Mouse (Mus musculus) forebrain, embryonic 15.5 days (tissue): Measurements from ENCODE around the gene Prl3b1. TPM values are rescaled to one million over a fixed set of nuclear protein-coding genes. Genes with fewer than 3 reads are reported as not detected.

Experiments used
- ATAC-seq: fragments of 200-750 bp; cut with Nextera tagmentation; replicated peaks from 2 replicates; pipeline ENCODE4 v1.8.0; 2017; ENCODE audit warnings: mild to moderate bottlenecking, moderate TSS enrichment, moderate library complexity
- H3K27ac ChIP-seq: fragments of 300-500 bp; sonication (generic); replicated peaks from 2 replicates; pipeline ENCODE4 v1.5.1; 2015; ENCODE audit warnings: mild to moderate bottlenecking, inconsistent platforms
- H3K27me3 ChIP-seq: fragments of 300-500 bp; sonication (generic); 2 replicates; pipeline ENCODE4 v1.6.1; 2015; ENCODE audit warnings: inconsistent platforms
- H3K36me3 ChIP-seq: fragments of 300-500 bp; sonication (generic); 2 replicates; pipeline ENCODE4 v1.6.1; 2015; ENCODE audit warnings: mild to moderate bottlenecking, inconsistent platforms
- H3K4me1 ChIP-seq: fragments of 300-500 bp; sonication (generic); 2 replicates; pipeline ENCODE4 v1.6.1; 2015; ENCODE audit warnings: inconsistent platforms
- H3K4me2 ChIP-seq: fragments of 300-500 bp; sonication (generic); replicated peaks from 2 replicates; pipeline ENCODE4 v1.6.1; 2015; ENCODE audit warnings: mild to moderate bottlenecking, inconsistent platforms
- H3K4me3 ChIP-seq: fragments of 300-500 bp; sonication (generic); 2 replicates; pipeline ENCODE4 v1.5.1; 2015; ENCODE audit warnings: mild to moderate bottlenecking, inconsistent platforms
- H3K9ac ChIP-seq: fragments of 300-500 bp; sonication (generic); replicated peaks from 2 replicates; pipeline ENCODE4 v1.6.1; 2015; ENCODE audit warnings: mild to moderate bottlenecking, inconsistent platforms
- H3K9me3 ChIP-seq: fragments of 300-500 bp; sonication (generic); 2 replicates; pipeline ENCODE4 v1.6.1; 2016; ENCODE audit warnings: inconsistent platforms
- WGBS: fragments of 180-500 bp; shearing (Covaris S2); methylation state at CpG from one replicate; pipeline ENCODE4 v1.1.7; 2015; ENCODE audit warnings: mixed read lengths; 5-methylcytosine and 5-hydroxymethylcytosine counted together
- polyA plus RNA-seq: library from polyadenylated mRNA; unstranded; fragments of >200 nt; fragmentation: Nextera tagmentation; extraction: Ambion mirVana; gene quantifications from 2 replicates; pipeline ENCODE4 v1.2.1, GENCODE M21; 2015

Gene Prl3b1
- polyA plus RNA-seq, result not detected in 2 replicates

GRCm38 (mm10) chr13:27241547-27241946 is at the start of gene Prl3b1:
Gene Prl3b1 (plus strand): TSS chr13:27241847.
- H3K9me3 ChIP-seq, result no peaks in the 10 kb centered on the region
- 100% methylated on average over 1 of the region's 1 CpGs for WGBS
- no peaks in the 10 kb centered on the region for H3K27me3 ChIP-seq
- no peak within 1 kb of the TSS for H3K4me2 ChIP-seq
- H3K4me1 ChIP-seq, result no peaks in the 10 kb centered on the region
- H3K9ac ChIP-seq, result no peak within 1 kb of the TSS
- no peak within 1 kb of the TSS for H3K4me3 ChIP-seq
- no peaks in the 10 kb centered on the region for H3K36me3 ChIP-seq
- H3K27ac ChIP-seq, result no peak within 1 kb of the TSS
- no peak for ATAC-seq

DNA sequence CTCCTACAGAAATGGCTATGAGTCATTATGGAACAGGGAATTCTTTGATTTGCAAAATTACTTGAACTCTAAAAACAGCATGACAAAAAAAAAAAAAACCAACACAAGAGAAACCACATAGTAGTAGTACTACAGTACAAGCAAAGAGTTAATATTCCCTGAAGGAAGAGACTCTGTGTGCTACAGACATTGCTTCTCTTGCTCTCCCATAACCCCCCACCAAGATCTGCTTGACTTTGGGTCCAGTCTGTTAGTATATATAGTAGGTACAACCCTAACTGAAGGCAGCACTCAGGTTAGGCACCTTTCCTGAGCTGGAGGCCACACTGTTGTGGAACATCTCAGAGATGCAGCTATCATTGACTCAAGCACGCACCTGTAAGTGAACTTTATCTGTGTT is 45.3 kb upstream of the Prl3b1 start, which contains the start of gene Prl3c1:
Gene Prl3c1, plus strand, starts transcription at position 301 of the 400 bp plus-strand sequence.
- H3K36me3 ChIP-seq, result no peaks in the 10 kb centered on the region
- H3K4me1 ChIP-seq, result no peaks in the 10 kb centered on the region
- 86% methylated on average over 1 of the region's 1 CpGs for WGBS
- no peak within 1 kb of the TSS for H3K27ac ChIP-seq
- H3K9ac ChIP-seq, result no peak within 1 kb of the TSS
- no peak within 1 kb of the TSS for H3K4me2 ChIP-seq
- no peak for ATAC-seq
- H3K9me3 ChIP-seq, result no peaks in the 10 kb centered on the region
- H3K27me3 ChIP-seq, result no peaks in the 10 kb centered on the region
- H3K4me3 ChIP-seq, result no peak within 1 kb of the TSS

DNA sequence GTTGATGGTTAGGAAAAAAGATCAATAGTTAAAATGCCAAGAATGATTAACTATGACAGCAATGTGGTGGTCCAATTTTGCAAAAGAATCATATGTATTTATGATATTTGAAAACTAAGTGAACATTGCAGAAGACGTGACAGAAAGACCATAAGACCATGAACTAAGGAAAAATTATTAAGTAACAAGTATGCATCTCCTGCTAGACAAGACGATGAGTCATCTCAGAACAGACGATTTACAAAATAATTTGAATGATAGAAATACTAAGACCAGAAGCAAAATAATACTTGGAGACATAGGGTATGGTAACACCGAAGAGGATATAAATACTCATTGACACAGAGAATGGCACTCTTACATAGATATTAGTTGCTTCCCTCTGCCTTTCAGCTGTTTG is 17.5 kb downstream of the Prl3b1 start, which contains the start of gene Prl3a1:
Gene Prl3a1, plus strand, starts transcription at position 301 of the 400 bp plus-strand sequence.
- no peaks in the 10 kb centered on the region for H3K27me3 ChIP-seq
- no peak within 1 kb of the TSS for H3K9ac ChIP-seq
- no peak within 1 kb of the TSS for H3K4me3 ChIP-seq
- WGBS, result 96% methylated on average over 4 of the region's 4 CpGs
- no peak within 1 kb of the TSS for H3K4me2 ChIP-seq
- no peaks in the 10 kb centered on the region for H3K9me3 ChIP-seq
- H3K27ac ChIP-seq, result no peak within 1 kb of the TSS
- H3K36me3 ChIP-seq, result no peaks in the 10 kb centered on the region
- no peak for ATAC-seq
- no peaks in the 10 kb centered on the region for H3K4me1 ChIP-seq

Other genes starting within 250 kb of the Prl3b1 start
- not detected in 2 replicates for gene Prl, start 184.3 kb upstream of the Prl3b1 start, polyA plus RNA-seq
- not detected in 2 replicates for gene Prl3d1, start 147.7 kb upstream of the Prl3b1 start, polyA plus RNA-seq
- gene Prl3d2, start 120.1 kb upstream of the Prl3b1 start, polyA plus RNA-seq, result not detected in 2 replicates
- gene Prl3d3, start 85.1 kb upstream of the Prl3b1 start, polyA plus RNA-seq, result not detected in 2 replicates
- not detected in 2 replicates for gene Prl3c1, start 45.2 kb upstream of the Prl3b1 start, polyA plus RNA-seq
- not detected in 2 replicates for gene Prl3a1, start 17.6 kb downstream of the Prl3b1 start, polyA plus RNA-seq
- not detected in 2 replicates for gene Prl6a1, start 70.8 kb downstream of the Prl3b1 start, polyA plus RNA-seq
- not detected in 2 replicates for gene Prl8a2, start 103.8 kb downstream of the Prl3b1 start, polyA plus RNA-seq
- gene Prl2b1, start 149.0 kb downstream of the Prl3b1 start, polyA plus RNA-seq, result not detected in 2 replicates
- gene Prl8a6, start 196.8 kb downstream of the Prl3b1 start, polyA plus RNA-seq, result not detected in 2 replicates